Mouse (Mus musculus) intestine, embryonic 16.5 days (tissue): ENCODE results near the gene Ccdc33. TPM values are rescaled to one million over a fixed set of nuclear protein-coding genes. Genes with fewer than 3 reads are reported as not detected.

Experiments
- ATAC-seq: fragments of 200-750 bp; cut with Nextera tagmentation; 2 replicates; pipeline ENCODE4 v1.8.0; 2017; ENCODE audit warnings: moderate TSS enrichment, moderate library complexity
- H3K27ac ChIP-seq: fragments of 300-500 bp; sonication (generic); 2 replicates; pipeline ENCODE4 v1.5.1; 2014; ENCODE audit warnings: mild to moderate bottlenecking, low read length
- H3K27me3 ChIP-seq: fragments of 300-500 bp; sonication (generic); replicated peaks from 2 replicates; pipeline ENCODE4 v1.6.1; 2014; ENCODE audit warnings: low read length, control low read depth, mixed read lengths; ENCODE audit not compliant: control insufficient read depth, insufficient read depth
- H3K36me3 ChIP-seq: fragments of 300-500 bp; sonication (generic); 2 replicates; pipeline ENCODE4 v1.6.1; 2014; ENCODE audit warnings: low read length, control low read depth; ENCODE audit not compliant: control insufficient read depth, insufficient read depth
- H3K4me1 ChIP-seq: fragments of 300-500 bp; sonication (generic); 2 replicates; pipeline ENCODE4 v1.6.1; 2014; ENCODE audit warnings: low read length, control low read depth, mixed read lengths; ENCODE audit not compliant: control insufficient read depth, insufficient read depth
- H3K4me2 ChIP-seq: fragments of 300-500 bp; sonication (generic); 2 replicates; pipeline ENCODE4 v1.6.1; 2014; ENCODE audit warnings: low read depth, low read length, control low read depth
- H3K4me3 ChIP-seq: fragments of 300-500 bp; sonication (generic); 2 replicates; pipeline ENCODE4 v1.5.1; 2014; ENCODE audit warnings: mild to moderate bottlenecking, low read length
- H3K9ac ChIP-seq: fragments of 300-500 bp; sonication (generic); 2 replicates; pipeline ENCODE4 v1.6.1; 2014; ENCODE audit warnings: low read depth, low read length
- H3K9me3 ChIP-seq: fragments of 300-500 bp; sonication (generic); 2 replicates; pipeline ENCODE4 v1.6.1; 2016; ENCODE audit warnings: low read length, control low read depth; ENCODE audit not compliant: control insufficient read depth
- WGBS: fragments of 180-500 bp; shearing (Covaris S2); extraction: QIAGEN DNeasy Blood & Tissue Kit; methylation state at CpG from one replicate; pipeline ENCODE4 v1.1.7; 2014; 5-methylcytosine and 5-hydroxymethylcytosine counted together
- polyA plus RNA-seq: library from polyadenylated mRNA; unstranded; fragments of >200 nt; fragmentation: Nextera tagmentation; extraction: Ambion mirVana; gene quantifications from 2 replicates; pipeline ENCODE4 v1.2.1, GENCODE M21; 2015

Ccdc33 gene
- polyA plus RNA-seq, 1 experiment from 2014 or later, result 0.82 TPM

DNA sequence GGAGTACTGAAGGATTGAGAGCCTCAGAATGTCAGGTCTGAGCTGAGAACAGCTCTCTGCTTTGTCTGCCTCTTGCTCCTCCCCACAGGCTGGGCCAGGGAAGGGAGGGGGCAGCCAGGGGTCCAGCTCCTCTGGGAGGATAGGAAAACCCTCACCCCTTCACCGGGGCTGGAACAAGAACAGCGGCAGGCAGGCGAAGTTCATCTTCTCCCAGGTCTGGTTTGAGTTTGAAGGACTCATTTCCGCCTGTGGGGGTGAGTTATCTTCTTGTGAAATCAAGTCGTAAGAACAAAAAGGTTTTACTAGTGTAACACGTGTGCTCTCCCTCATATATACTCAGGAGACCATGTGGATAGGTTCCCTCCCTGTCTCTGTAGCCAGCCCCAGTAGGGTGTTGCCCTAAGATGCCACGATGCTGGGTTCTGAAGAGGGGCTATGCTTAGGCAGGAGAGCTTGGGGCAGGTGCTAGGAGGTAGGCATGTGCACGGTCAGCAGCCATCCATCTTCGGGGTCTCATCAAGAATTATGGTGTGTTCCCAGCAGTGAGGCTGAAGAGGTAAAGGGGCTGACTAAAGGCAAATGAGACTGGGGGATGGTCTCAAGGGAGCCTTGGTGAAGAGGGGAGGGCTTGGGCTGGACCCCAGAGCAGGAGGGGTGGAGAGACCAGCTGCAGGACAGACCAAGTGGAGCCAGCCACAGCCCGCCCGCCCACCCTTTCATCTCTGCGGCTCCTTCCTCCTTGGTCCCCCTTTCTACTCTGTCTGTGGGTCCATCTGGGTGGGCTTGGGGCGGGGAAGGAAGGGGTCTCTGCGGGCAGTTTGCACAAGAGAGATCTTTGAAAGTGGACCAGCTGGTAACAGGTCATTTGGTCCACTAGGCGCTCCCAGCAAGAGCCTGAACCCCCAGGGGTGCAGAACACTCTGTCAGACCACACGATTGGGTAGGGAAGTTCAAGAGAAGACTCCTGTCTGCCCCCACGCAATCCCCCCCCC, 15.6 kb upstream of the Ccdc33 start:
- Histone ChIP-seq H3K27ac (0 out of 2 replicates have a peak overlapping the region, but pooled peaks have one; percentile 3), H3K9ac (no peak overlapping the region), H3K9me3 (no peaks in the 10 kb centered on the region), H3K4me3 (no peak overlapping the region), H3K4me2 (no peak overlapping the region), H3K4me1 (peaks cover 15% of the 10 kb centered on the region), H3K36me3 (no peaks in the 10 kb centered on the region), H3K27me3 (no peaks in the 10 kb centered on the region)
- 17% methylated on average over 17 of the region's 17 CpGs for WGBS
- peak; percentile 59 for ATAC-seq

- Histone ChIP-seq H3K4me1 (peaks cover 23% of the 10 kb centered on the region), H3K4me3 (no peak overlapping the region), H3K4me2 (no peak overlapping the region), H3K36me3 (no peaks in the 10 kb centered on the region), H3K27ac (no peak overlapping the region), H3K27me3 (no peaks in the 10 kb centered on the region), H3K9me3 (no peaks in the 10 kb centered on the region), H3K9ac (no peak overlapping the region)
- ATAC-seq, result no peak
- whole genome bisulfite sequencing, result 74% methylated on average over 7 of the region's 7 CpGs
These were observed 13.1 kb upstream of the Ccdc33 start for GRCm38 (mm10) chr9:58131735-58132134.

GRCm38 (mm10) chr9:58130909-58131308, 12.3 kb upstream of the Ccdc33 start:
- 51% methylated on average over 3 of the region's 3 CpGs for WGBS
- Histone ChIP-seq H3K9ac (no peak overlapping the region), H3K9me3 (no peaks in the 10 kb centered on the region), H3K27ac (no peak overlapping the region), H3K4me3 (no peak overlapping the region), H3K4me2 (no peak overlapping the region), H3K27me3 (no peaks in the 10 kb centered on the region), H3K36me3 (no peaks in the 10 kb centered on the region), H3K4me1 (peaks cover 23% of the 10 kb centered on the region)
- no peak for ATAC-seq

DNA sequence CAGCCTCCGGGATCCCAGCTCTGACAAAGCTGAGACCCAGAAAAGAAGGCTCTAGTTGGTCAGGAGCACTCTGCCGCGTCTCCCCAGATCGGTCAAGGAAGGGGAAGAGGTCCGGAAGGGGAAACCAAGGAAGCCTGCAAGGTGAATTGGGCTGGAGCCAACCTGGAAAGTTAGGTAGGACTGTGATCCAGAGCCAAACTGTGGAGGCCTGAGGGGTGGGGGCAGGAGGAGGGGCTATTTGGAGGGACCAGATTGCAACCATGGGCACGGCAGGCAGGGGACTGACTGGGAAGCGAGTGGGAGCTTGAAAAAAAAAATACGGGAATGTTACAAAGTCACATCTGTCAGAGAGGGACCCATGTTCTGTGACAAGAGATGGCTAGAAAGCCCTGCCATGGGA, 10.9 kb upstream of the Ccdc33 start:
- WGBS, result 43% methylated on average over 8 of the region's 8 CpGs
- Histone ChIP-seq H3K9ac (no peak overlapping the region), H3K4me1 (peaks cover 33% of the 10 kb centered on the region), H3K36me3 (no peaks in the 10 kb centered on the region), H3K27ac (no peak overlapping the region), H3K9me3 (no peaks in the 10 kb centered on the region), H3K27me3 (no peaks in the 10 kb centered on the region), H3K4me2 (no peak overlapping the region), H3K4me3 (no peak overlapping the region)
- ATAC-seq, result no peak

DNA sequence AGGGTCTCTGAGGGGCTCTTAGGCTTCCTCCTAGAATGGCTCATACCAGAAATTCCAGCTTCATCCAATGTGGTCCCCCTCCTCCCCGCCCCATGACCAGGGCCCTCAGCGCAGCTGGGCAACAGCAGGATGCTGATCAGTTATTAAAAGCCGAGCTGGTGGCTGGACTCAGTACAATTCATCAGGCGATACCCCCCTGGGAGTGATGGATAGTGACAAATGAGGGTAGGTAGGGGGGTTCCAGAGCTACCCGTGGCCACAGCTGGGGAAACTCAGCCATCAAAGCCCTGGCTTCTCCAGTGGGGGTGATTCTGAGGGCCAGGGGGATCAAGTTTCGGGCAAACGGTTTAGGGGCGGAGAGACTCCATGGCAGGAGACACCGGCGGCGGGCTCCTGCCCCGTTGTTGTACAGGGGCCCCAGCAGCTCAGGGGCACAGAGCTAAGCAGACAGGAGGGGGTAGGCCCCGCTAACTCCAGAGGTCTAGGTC, 10.3 kb upstream of the Ccdc33 start:
- no peak for ATAC-seq
- Histone ChIP-seq H3K4me3 (no peak overlapping the region), H3K9ac (no peak overlapping the region), H3K4me2 (no peak overlapping the region), H3K36me3 (no peaks in the 10 kb centered on the region), H3K27me3 (no peaks in the 10 kb centered on the region), H3K4me1 (peaks cover 30% of the 10 kb centered on the region), H3K27ac (no peak overlapping the region), H3K9me3 (no peaks in the 10 kb centered on the region)
- WGBS, result 23% methylated on average over 13 of the region's 13 CpGs

GRCm38 (mm10) chr9:58125811-58126210, 7.2 kb upstream of the Ccdc33 start:
- 31% methylated on average over 4 of the region's 4 CpGs for WGBS
- peaks cover 26% of the 10 kb centered on the region for H3K4me1 ChIP-seq

GRCm38 (mm10) chr9:58125085-58125484, 6.5 kb upstream of the Ccdc33 start:
- no peaks in the 10 kb centered on the region for H3K9me3 ChIP-seq
- H3K9ac ChIP-seq, result no peak overlapping the region
- H3K36me3 ChIP-seq, result no peaks in the 10 kb centered on the region
- 43% methylated on average over 3 of the region's 3 CpGs for WGBS
- peak; percentile 72 for ATAC-seq
- H3K4me1 ChIP-seq, result peaks cover 26% of the 10 kb centered on the region
- no peak overlapping the region for H3K4me3 ChIP-seq
- no peaks in the 10 kb centered on the region for H3K27me3 ChIP-seq
- no peak overlapping the region for H3K27ac ChIP-seq
- no peak overlapping the region for H3K4me2 ChIP-seq

More at GRCm38 (mm10) chr9:58125811-58126210, 7.2 kb upstream of the Ccdc33 start:
- H3K9ac ChIP-seq, result no peak overlapping the region
- no peak overlapping the region for H3K4me3 ChIP-seq
- H3K9me3 ChIP-seq, result no peaks in the 10 kb centered on the region
- ATAC-seq, result no peak
- no peaks in the 10 kb centered on the region for H3K27me3 ChIP-seq
- no peak overlapping the region for H3K4me2 ChIP-seq
- H3K27ac ChIP-seq, result no peak overlapping the region
- H3K36me3 ChIP-seq, result no peaks in the 10 kb centered on the region

- 44% methylated on average over 7 of the region's 7 CpGs for WGBS
These were observed 2.5 kb downstream of the Ccdc33 start for GRCm38 (mm10) chr9:58116024-58116651.

GRCm38 (mm10) chr9:58115297-58115925, 3.2 kb downstream of the Ccdc33 start:
- no peaks in the 10 kb centered on the region for H3K9me3 ChIP-seq
- H3K9ac ChIP-seq, result peak overlapping the region; percentile 46; the same call in 1 of the 2 replicates
- ATAC-seq, result peak; percentile 54
- H3K36me3 ChIP-seq, result no peaks in the 10 kb centered on the region
- H3K27ac ChIP-seq, result peak overlapping the region; percentile 77
- WGBS, result 42% methylated on average over 7 of the region's 7 CpGs
- no peak overlapping the region for H3K4me3 ChIP-seq
- peaks cover 36% of the 10 kb centered on the region for H3K4me1 ChIP-seq
- peak overlapping the region; percentile 15; the same call in 1 of the 2 replicates for H3K4me2 ChIP-seq
- H3K27me3 ChIP-seq, result 0 out of 2 replicates have a peak, but pooled peaks cover 5% of the 10 kb centered on the region

More at GRCm38 (mm10) chr9:58116024-58116651, 2.5 kb downstream of the Ccdc33 start:
- Histone ChIP-seq H3K4me1 (peaks cover 36% of the 10 kb centered on the region), H3K9me3 (no peaks in the 10 kb centered on the region), H3K36me3 (no peaks in the 10 kb centered on the region), H3K27ac (peak overlapping the region; percentile 77), H3K9ac (peak overlapping the region; percentile 46; the same call in 1 of the 2 replicates), H3K4me3 (no peak overlapping the region), H3K27me3 (0 out of 2 replicates have a peak, but pooled peaks cover 5% of the 10 kb centered on the region), H3K4me2 (peak overlapping the region; percentile 15; the same call in 1 of the 2 replicates)
- ATAC-seq, result peak; percentile 75
